Mouse (Mus musculus): Measurements from ENCODE around the gene Cep97. TPM values are rescaled to one million over a fixed set of nuclear protein-coding genes. Genes with fewer than 3 reads are reported as not detected.
"Not testable (repeated sequence)": the region's sequence is repeated elsewhere in the genome, so short reads cannot be mapped to it uniquely, and the experiment has no call there.

The Cep97 gene
- polyA plus RNA-seq, 1 experiment from 2014 or later, result 11.7 TPM

DNA sequence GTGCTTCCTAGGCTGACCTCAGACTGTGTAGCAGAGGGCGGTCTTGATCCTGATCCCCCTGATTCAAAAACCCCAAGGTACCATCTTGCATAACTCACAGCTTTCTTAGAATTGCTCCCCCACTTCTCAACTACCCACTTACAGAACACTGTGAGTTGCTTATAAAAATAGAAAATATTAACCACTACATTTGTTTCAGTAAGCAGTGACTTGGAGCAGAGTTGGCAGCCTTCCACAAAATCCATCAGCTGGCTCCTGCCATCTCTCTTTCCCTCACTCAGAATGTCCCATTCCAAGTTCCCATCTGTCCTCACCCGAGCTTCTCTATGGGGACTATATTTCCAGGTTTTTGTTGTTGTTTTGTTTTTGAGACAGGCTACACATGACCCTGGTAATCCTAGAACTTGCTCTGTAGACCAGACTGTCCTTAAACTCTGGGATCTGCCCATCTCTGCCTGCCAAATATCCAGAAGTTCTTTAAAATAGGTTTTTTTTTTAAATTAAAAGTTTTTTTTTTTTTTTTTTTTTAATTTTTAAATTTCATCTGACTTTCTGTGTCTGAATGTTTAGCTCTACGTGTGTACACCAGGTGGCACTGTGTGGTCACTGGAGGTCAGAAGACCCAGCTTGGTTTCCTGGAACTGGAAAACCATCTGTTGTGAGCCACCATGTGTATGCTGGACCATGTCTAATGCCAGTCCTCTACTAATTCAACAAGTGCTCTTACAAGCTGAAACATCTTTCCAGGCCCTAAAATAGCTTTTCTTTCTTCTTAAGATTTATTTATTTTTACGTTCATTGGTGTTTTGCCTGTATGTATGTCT, 29.7 kb upstream of the Cep97 start:
- Histone ChIP-seq H3K36me3 (peaks cover 9% of the 10 kb centered on the region), H3K9me3 (no peaks in the 10 kb centered on the region), H3K27me3 (no peaks in the 10 kb centered on the region), H3K27ac (replicated peaks) (no peak overlapping the region), H3K4me1 (replicated peaks) (peaks cover 26% of the 10 kb centered on the region), H3K4me3 (no peak overlapping the region), H3K4me2 (no peak overlapping the region), H3K9ac (no peak overlapping the region)
- 67% methylated on average over 4 of the region's 4 CpGs for WGBS
- ATAC-seq (ENCODE audit: low FRiP score, low read depth), result no peak

DNA sequence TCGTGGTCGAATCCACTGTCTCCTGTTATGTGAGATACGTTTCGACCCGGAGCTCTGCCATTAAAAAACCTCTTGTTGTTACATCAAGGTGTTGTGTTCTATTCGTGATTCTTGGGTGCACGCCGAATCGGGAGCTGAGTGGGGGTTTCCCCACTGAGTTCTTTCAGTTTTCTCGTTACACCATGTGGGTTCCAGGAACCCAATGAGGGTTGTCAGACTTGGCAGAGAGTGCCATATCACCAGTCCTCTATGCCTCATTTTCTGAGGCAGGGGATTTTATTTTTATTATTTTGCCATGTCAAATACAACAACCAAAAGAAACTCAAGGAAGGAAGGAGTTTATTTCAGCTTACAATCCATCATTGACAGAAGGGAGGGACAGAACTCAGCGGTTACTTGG, 28.4 kb upstream of the Cep97 start:
- WGBS, result 94% methylated on average over 6 of the region's 11 CpGs

DNA sequence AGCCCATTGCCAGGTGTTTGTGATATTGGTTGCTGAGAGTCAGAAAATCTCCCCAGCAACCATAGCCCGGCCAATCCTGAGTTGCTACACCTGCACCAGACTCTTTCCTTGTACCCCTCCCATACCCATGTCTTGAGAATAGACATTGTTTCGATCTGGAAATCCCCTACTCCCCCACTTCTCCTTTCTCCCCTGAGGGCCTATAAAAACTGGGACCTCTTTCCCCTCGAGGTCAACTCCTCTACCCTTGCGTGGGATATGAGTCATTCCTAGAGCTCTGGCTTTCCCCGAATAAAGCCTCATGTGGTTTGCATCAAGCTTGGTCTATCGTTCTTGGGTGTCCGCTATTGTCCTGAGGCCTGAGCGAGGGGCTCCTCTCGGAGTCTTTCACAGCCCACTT, 19.5 kb upstream of the Cep97 start:
- 93% methylated on average over 9 of the region's 9 CpGs for WGBS

More for the DNA sequence above, 28.4 kb upstream of the Cep97 start:
- H3K4me3 ChIP-seq; H3K27ac ChIP-seq (replicated peaks); H3K9me3 ChIP-seq; ATAC-seq (ENCODE audit: low FRiP score, low read depth); H3K27me3 ChIP-seq; H3K9ac ChIP-seq; H3K36me3 ChIP-seq; H3K4me2 ChIP-seq: not testable (repeated sequence)
- peaks cover 15% of the 10 kb centered on the region for H3K4me1 ChIP-seq (replicated peaks)

DNA sequence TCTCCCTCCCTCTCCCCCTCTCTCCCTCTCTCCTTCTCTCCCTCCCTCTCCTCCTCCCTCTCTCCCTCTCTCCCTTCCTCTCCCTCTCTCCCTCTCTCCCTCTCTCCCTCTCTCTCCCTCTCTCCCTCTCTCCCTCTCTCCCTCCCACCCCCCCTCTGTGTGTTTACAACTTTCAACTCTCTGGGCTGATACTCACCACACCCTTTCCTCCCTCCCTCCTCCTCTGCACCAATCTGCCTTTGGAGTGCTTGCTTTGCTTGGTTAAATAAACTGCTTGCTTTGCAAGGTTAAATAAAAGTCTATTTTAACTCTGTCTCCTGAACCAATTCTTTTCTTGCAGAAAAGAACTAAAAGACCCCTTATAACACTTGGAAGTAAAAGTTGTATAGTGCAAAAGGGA, 18.1 kb upstream of the Cep97 start:
- ATAC-seq (ENCODE audit: low FRiP score, low read depth), result no peak

More for the DNA sequence above, 19.5 kb upstream of the Cep97 start:
- H3K9ac ChIP-seq; H3K27me3 ChIP-seq; H3K4me1 ChIP-seq (replicated peaks); H3K9me3 ChIP-seq; H3K4me3 ChIP-seq; H3K4me2 ChIP-seq; ATAC-seq (ENCODE audit: low FRiP score, low read depth); H3K36me3 ChIP-seq; H3K27ac ChIP-seq (replicated peaks): not testable (repeated sequence)

DNA sequence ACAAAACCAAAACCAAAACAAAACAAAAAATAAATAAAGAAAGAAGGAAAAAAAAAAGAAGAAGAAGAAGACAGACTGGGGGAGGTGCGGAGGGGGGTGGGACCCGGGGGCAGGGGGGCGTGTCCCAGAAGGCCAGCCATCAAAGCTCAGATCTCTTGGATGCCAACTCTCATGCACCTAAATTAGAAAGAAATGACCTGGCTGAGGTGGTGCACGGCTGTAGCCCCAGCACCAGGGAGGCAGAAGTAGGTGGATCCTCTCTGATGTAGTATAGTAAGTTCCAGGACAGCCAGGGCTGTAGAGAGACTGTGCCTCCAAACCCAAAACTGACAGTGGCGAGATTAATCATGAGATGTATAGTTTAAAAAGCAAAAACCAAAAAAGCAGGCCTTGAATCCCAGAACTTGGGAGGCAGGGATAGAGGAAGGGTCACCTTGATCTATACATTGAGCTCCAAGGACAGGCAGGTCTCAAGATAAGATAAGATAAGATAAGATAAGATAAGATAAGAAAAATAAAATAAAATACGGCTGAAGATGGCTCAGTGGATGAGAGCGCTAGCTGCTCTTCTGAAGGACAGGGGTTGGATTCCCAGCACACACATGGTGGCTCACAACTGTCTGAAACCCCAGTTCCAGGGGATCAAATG, 17.1 kb upstream of the Cep97 start:
- 80% methylated on average over 7 of the region's 7 CpGs for WGBS
- Histone ChIP-seq H3K4me1 (replicated peaks) (no peaks in the 10 kb centered on the region), H3K27me3 (no peaks in the 10 kb centered on the region), H3K27ac (replicated peaks) (no peak overlapping the region), H3K4me3 (no peak overlapping the region), H3K9me3 (no peaks in the 10 kb centered on the region), H3K4me2 (no peak overlapping the region), H3K36me3 (no peaks in the 10 kb centered on the region), H3K9ac (no peak overlapping the region)
- no peak for ATAC-seq (ENCODE audit: low FRiP score, low read depth)

More for the DNA sequence above, 18.1 kb upstream of the Cep97 start:
- no peaks in the 10 kb centered on the region for H3K4me1 ChIP-seq (replicated peaks)
- no peak overlapping the region for H3K27ac ChIP-seq (replicated peaks)
- H3K4me2 ChIP-seq, result no peak overlapping the region
- no peaks in the 10 kb centered on the region for H3K36me3 ChIP-seq
- no peaks in the 10 kb centered on the region for H3K9me3 ChIP-seq
- H3K27me3 ChIP-seq, result no peaks in the 10 kb centered on the region
- H3K4me3 ChIP-seq, result no peak overlapping the region
- H3K9ac ChIP-seq, result no peak overlapping the region

DNA sequence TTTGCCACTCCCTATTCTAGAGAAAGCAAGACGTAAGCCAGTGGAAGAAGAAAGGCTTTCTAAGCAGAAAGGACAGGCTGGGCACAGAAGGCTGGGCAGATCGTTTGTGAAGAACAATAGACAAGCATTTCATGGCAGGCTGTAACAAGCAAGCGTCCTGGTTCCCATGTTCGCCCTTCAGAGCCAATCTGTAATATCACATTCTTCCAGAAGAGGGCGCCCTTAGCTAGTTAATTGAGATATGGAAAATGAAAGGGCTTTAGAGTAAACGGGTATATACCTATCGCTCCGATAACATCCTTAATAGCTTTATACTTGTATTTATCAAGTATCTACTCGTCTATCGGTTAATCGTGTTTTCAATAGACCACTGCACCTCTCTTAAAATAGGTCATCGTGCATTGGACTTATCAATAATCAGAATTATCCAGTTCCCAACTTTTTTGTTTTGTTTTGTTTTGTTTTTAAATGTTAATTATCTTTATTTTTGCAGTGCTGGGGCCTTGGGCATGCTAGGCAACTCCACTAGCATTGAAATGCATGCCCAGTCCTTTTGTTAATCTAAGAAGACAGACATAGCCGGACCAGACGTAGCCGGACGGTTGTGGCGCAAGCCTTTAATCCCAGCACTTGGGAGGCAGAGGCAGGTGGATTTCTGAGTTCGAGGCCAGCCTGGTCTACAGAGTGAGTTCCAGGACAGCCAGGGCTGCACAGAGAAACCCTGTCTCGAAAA, 16.5 kb upstream of the Cep97 start:
- 39% methylated on average over 19 of the region's 19 CpGs for WGBS
- Histone ChIP-seq H3K4me1 (replicated peaks) (no peaks in the 10 kb centered on the region), H3K9me3 (no peaks in the 10 kb centered on the region), H3K27me3 (no peaks in the 10 kb centered on the region), H3K4me3 (no peak overlapping the region), H3K4me2 (peak overlapping the region; percentile 19; the same call in 1 of the 2 replicates), H3K9ac (no peak overlapping the region), H3K27ac (replicated peaks) (no peak overlapping the region), H3K36me3 (no peaks in the 10 kb centered on the region)
- ATAC-seq (ENCODE audit: low FRiP score, low read depth), result peak; percentile 54

DNA sequence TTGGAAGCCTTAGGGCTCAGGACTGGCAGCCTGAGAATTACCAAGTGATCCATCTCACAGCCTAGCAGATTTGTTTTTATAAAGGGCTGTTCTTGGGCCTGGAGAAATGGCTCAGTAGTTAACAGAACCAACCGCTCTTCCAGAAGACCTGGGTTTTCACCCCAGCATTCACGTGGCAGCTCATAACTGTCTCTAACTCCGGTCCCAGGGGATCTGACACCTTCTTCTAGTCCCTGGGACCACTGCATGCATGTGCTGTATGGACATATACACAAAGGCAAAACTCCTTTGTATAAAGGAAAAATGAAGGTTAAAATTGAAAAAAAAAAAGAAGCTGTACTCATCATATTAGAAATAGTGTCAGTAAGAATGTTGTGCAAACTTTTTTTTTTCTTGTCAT, 15.8 kb upstream of the Cep97 start:
- H3K36me3 ChIP-seq, result no peaks in the 10 kb centered on the region
- H3K27me3 ChIP-seq, result no peaks in the 10 kb centered on the region
- no peak overlapping the region for H3K9ac ChIP-seq
- WGBS, result 70% methylated on average over 3 of the region's 3 CpGs
- H3K4me1 ChIP-seq (replicated peaks), result no peaks in the 10 kb centered on the region
- H3K4me2 ChIP-seq, result no peak overlapping the region
- no peaks in the 10 kb centered on the region for H3K9me3 ChIP-seq
- ATAC-seq (ENCODE audit: low FRiP score, low read depth), result no peak
- H3K4me3 ChIP-seq, result no peak overlapping the region
- no peak overlapping the region for H3K27ac ChIP-seq (replicated peaks)

DNA sequence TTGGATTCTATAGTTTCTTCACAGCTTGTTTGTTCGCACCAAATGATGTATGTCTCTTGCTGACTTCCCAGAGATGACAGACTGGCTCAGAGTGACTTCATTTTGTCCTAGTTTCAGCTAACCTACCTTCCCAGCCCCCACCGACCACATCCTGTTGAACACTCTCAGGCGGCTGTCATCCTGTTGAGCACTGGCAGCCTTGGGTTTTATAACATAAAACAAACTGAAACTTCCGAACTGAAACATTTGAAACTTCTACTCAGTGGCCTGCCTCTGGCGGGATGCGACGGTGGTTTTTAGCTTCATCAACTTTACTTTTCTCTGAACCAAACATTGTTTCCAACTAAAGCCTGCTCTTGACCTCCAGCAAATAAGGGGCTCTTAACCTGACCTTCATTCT, 14.3 kb upstream of the Cep97 start:
- ATAC-seq (ENCODE audit: low FRiP score, low read depth), result no peak
- H3K36me3 ChIP-seq, result no peaks in the 10 kb centered on the region
- H3K27me3 ChIP-seq, result no peaks in the 10 kb centered on the region
- H3K9me3 ChIP-seq, result no peaks in the 10 kb centered on the region
- no peak overlapping the region for H3K27ac ChIP-seq (replicated peaks)
- no peak overlapping the region for H3K4me3 ChIP-seq
- no peaks in the 10 kb centered on the region for H3K4me1 ChIP-seq (replicated peaks)
- no peak overlapping the region for H3K9ac ChIP-seq
- 74% methylated on average over 7 of the region's 7 CpGs for WGBS
- no peak overlapping the region for H3K4me2 ChIP-seq

DNA sequence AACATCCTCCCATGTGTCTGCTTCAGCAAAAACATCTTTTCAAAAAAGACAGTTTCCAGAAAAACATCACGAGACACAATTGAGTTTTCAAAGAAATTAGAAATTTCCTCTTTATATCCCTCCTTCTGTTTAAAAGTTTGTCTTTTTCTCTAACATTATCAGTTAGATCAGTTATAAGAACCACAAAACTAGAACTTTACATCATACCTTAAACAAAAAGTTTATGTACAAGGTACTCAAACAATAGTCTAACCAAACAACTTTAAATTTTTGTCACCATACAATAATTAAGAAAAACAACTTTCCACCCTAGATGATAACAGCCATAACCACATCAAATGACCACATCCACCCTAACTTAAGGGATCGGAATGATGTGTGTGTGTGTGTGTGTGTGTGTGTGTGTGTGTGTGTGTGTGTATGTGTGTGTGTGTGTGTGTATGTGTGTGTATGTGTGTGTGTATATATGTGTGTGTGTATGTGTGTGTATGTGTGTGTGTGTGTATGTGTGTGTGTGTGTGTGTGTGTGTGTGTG, 13.3 kb upstream of the Cep97 start:
- not testable (repeated sequence) for H3K27me3 ChIP-seq; ATAC-seq (ENCODE audit: low FRiP score, low read depth); H3K9ac ChIP-seq; H3K4me1 ChIP-seq (replicated peaks); H3K4me2 ChIP-seq; H3K9me3 ChIP-seq; H3K4me3 ChIP-seq; H3K36me3 ChIP-seq; H3K27ac ChIP-seq (replicated peaks)
- WGBS, result 89% methylated on average over 2 of the region's 2 CpGs

DNA sequence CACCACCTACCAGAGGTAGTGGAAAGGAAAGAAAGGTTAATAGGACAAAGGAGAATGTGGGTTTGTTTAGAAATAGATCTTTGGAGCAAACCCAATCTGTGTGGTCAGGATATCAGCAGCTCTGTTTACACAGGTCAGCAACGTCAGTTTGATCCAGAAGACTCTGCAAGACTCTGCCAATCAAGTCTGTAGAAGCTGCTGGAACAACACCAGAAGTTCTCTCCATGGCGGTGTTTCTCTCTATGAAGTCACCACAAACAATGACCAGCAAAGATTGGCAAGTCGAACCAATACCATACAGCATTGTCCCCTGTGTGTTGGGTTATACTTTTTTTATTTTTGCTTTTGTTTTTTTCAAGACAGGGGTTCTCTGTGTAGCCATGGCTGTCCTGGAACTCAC, 12.6 kb upstream of the Cep97 start:
- H3K27ac ChIP-seq (replicated peaks), result no peak overlapping the region
- H3K36me3 ChIP-seq, result no peaks in the 10 kb centered on the region
- no peak overlapping the region for H3K4me3 ChIP-seq
- no peaks in the 10 kb centered on the region for H3K4me1 ChIP-seq (replicated peaks)
- WGBS, result 77% methylated on average over 3 of the region's 3 CpGs
- no peak for ATAC-seq (ENCODE audit: low FRiP score, low read depth)
- H3K27me3 ChIP-seq, result no peaks in the 10 kb centered on the region
- H3K9ac ChIP-seq, result no peak overlapping the region
- no peaks in the 10 kb centered on the region for H3K9me3 ChIP-seq
- no peak overlapping the region for H3K4me2 ChIP-seq

DNA sequence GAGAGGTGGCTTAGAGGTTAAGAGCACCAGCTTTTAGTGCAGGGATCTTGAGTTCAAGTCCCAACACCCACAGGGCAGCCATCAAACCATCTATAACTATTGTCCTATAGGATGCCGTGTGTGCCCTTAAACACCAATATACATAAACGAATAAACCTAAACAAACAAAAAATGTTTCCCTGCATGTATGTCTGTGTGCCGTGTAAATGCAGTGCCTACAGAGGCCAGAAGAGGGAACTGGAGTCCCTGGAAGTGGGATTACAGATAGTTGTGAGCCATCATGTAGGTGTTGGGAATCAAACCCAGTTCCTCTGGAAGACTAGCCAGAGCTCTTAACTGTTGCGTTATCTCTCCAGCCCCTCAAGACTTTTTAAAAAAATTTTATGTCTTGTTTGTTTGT, 6.1 kb upstream of the Cep97 start:
- H3K4me3 ChIP-seq, result no peak overlapping the region
- no peaks in the 10 kb centered on the region for H3K9me3 ChIP-seq
- WGBS, result 94% methylated on average over 4 of the region's 4 CpGs
- no peaks in the 10 kb centered on the region for H3K36me3 ChIP-seq
- no peak overlapping the region for H3K9ac ChIP-seq
- H3K27ac ChIP-seq (replicated peaks), result no peak overlapping the region
- H3K27me3 ChIP-seq, result no peaks in the 10 kb centered on the region
- ATAC-seq (ENCODE audit: low FRiP score, low read depth), result no peak
- no peak overlapping the region for H3K4me2 ChIP-seq
- H3K4me1 ChIP-seq (replicated peaks), result no peaks in the 10 kb centered on the region

DNA sequence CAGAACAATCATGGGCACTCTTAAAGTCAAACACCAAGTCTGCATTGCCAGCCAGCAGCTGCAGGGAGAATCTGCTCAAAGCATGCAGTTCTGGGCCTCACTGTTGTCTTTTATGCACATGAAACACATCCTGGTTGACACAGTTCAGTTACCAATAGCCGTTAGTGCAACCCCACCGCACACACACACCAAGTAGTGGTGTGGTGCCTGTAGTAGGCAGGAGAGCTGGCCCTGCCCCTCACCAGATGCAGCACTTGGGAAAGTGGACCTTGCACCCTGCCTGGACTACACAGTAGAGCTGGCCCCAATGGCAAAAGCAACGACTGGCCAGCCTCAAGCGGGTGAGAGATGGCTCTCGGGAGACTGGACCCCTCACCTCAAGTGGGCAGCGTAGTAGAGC, 5.0 kb upstream of the Cep97 start:
- H3K4me2 ChIP-seq, result no peak overlapping the region
- WGBS, result 83% methylated on average over 6 of the region's 6 CpGs
- no peak for ATAC-seq (ENCODE audit: low FRiP score, low read depth)

More for the DNA sequence above, 5.0 kb upstream of the Cep97 start:
- Histone ChIP-seq H3K9me3 (no peaks in the 10 kb centered on the region), H3K4me3 (no peak overlapping the region), H3K4me1 (replicated peaks) (no peaks in the 10 kb centered on the region), H3K27ac (replicated peaks) (no peak overlapping the region), H3K9ac (no peak overlapping the region), H3K27me3 (no peaks in the 10 kb centered on the region), H3K36me3 (no peaks in the 10 kb centered on the region)
